Mouse (Mus musculus): ENCODE results near the gene Sh3rf1.
A peak's percentile ranks its signal among the peaks of the same experiment; 100 is the strongest.

Sh3rf1 gene

GRCm38 (mm10) chr8:61325014-61325715 lies 101.5 kb downstream of the Sh3rf1 start:
- no peak for DNase-seq

GRCm38 (mm10) chr8:61326281-61326680 lies 102.6 kb downstream of the Sh3rf1 start:
- DNase-seq, result peak; percentile 50 to 71

- DNase-seq, result no peak
Observed at GRCm38 (mm10) chr8:61327333-61327732, 103.7 kb downstream of the Sh3rf1 start.

- no peak for DNase-seq
Observed at GRCm38 (mm10) chr8:61339629-61340028, 116.0 kb downstream of the Sh3rf1 start.

- DNase-seq, result no peak
Observed at GRCm38 (mm10) chr8:61340283-61340984, 116.8 kb downstream of the Sh3rf1 start.

GRCm38 (mm10) chr8:61341587-61342441 lies 118.1 kb downstream of the Sh3rf1 start:
- DNase-seq, result peak; percentile 17 to 52

- no peak for DNase-seq
Observed at GRCm38 (mm10) chr8:61342473-61343026, 118.9 kb downstream of the Sh3rf1 start.

GRCm38 (mm10) chr8:61344435-61344834 lies 120.8 kb downstream of the Sh3rf1 start:
- DNase-seq, result no peak

GRCm38 (mm10) chr8:61346941-61347340 lies 123.3 kb downstream of the Sh3rf1 start:
- DNase-seq, result no peak

GRCm38 (mm10) chr8:61347526-61347925 lies 123.9 kb downstream of the Sh3rf1 start:
- no peak for DNase-seq

GRCm38 (mm10) chr8:61348029-61348428 lies 124.4 kb downstream of the Sh3rf1 start:
- no peak for DNase-seq

- DNase-seq, result no peak
Observed at GRCm38 (mm10) chr8:61348518-61348917, 124.8 kb downstream of the Sh3rf1 start.

GRCm38 (mm10) chr8:61350443-61350842 lies 126.8 kb downstream of the Sh3rf1 start:
- no peak for DNase-seq

GRCm38 (mm10) chr8:61351638-61352037 lies 128.0 kb downstream of the Sh3rf1 start:
- DNase-seq, result no peak

GRCm38 (mm10) chr8:61355503-61355902 lies 131.8 kb downstream of the Sh3rf1 start:
- no peak for DNase-seq

- no peak for DNase-seq
Observed at GRCm38 (mm10) chr8:61359004-61359403, 135.3 kb downstream of the Sh3rf1 start.

- DNase-seq, result peak; percentile 71 to 95
Observed at GRCm38 (mm10) chr8:61359851-61360272, 136.2 kb downstream of the Sh3rf1 start.

GRCm38 (mm10) chr8:61360362-61360761 lies 136.7 kb downstream of the Sh3rf1 start:
- peak; percentile 30 to 59 for DNase-seq

- no peak for DNase-seq
Observed at GRCm38 (mm10) chr8:61361476-61361875, 137.8 kb downstream of the Sh3rf1 start.

GRCm38 (mm10) chr8:61362301-61362913 lies 138.7 kb downstream of the Sh3rf1 start:
- no peak for DNase-seq

GRCm38 (mm10) chr8:61373303-61373702 lies 149.6 kb downstream of the Sh3rf1 start:
- no peak for DNase-seq

- no peak for DNase-seq
Observed at GRCm38 (mm10) chr8:61374059-61374755, 150.5 kb downstream of the Sh3rf1 start.
